Mouse (Mus musculus): ENCODE measurements at regions not wholly inside any gene's neighbourhood (a gene's known extent, or its start where the extent isn't known, plus 50 kb on each side); places are given as distances from the start of the nearest gene placed in this dataset.

DNA sequence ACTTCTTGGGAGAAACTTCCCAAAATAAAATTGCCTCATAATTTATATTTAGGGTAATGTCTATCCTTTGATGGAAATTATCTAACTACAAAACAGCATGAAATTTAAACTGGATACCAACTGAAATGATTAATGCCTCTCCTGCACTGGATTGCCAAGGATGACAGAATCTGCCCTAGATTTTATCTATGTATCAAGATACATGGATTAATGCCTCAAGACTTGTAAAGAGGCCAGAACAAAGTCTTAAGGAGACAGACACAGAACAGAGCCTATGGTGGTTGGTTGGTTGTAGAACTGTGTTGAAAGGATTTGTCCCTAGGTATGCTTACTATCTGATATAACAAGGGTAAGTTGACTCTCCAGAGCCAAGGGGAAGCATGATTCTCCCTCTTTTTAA, 147.0 kb downstream of the Ppp1r3a start:
- TF ChIP-seq CTCF (IDR thresholded peaks at IDR 0.05; ENCODE audit: borderline replicate concordance, insufficient read depth, low read length): no peak
- no peak for TF ChIP-seq POLR2A (IDR thresholded peaks at IDR 0.05; ENCODE audit: low read depth, low read length)

Data from embryonic fibroblast, embryonic 13.5 days (primary cell).